Mouse (Mus musculus): ENCODE data around the gene Myo3b.

GRCm38 (mm10) chr2:70170469-70170868 is 131.5 kb downstream of the Myo3b start:
- TF ChIP-seq CTCF (IDR thresholded peaks at IDR 0.05; ENCODE audit: control insufficient read depth, insufficient read depth, insufficient replicate concordance, low read depth, low read length) (no peak), POLR2A (IDR thresholded peaks at IDR 0.05; ENCODE audit: control insufficient read depth, low read depth, low read length) (no peak)
